Mouse (Mus musculus) cerebellum, adult 11-12 months (tissue): ENCODE data around the gene Gm9268.
"Not testable (repeated sequence)": the region's sequence is repeated elsewhere in the genome, so short reads cannot be mapped to it uniquely, and the experiment has no call there.

Experiments
- DNase-seq: peaks from one replicate; pipeline ENCODE4 v3.0.0; 2022

Gm9268 gene

GRCm38 (mm10) chr7:43018465-43018864 lies at the start of gene Gm9268:
Gene Gm9268 (plus strand): TSS chr7:43018765.
- DNase-seq, result not testable (repeated sequence)

- DNase-seq, result no peak
Observed at GRCm38 (mm10) chr7:42980098-42980497, 38.5 kb upstream of the Gm9268 start.

DNA sequence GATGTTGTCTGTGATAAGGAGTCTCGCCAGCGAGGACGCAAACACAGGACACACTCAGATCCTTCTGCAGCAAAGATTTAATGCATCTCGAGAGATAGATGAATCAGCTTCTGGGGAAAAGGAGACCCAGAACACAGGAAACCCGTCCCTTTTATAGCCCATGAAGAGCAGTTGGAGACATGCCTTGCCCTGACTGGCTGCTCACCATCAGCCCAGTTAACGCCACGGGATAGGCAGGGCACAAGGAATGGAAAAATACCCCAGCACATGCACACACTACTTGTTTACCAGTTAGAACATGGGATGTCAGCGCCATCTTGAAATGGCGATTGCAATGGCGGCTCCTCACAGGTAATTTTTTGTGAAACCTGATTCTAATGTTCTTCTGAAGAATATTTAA lies 37.8 kb upstream of the Gm9268 start:
- DNase-seq, result no peak

- DNase-seq, result no peak
Observed at GRCm38 (mm10) chr7:43077831-43078230, 59.3 kb downstream of the Gm9268 start.
